Mouse (Mus musculus) bone marrow, adult 2 months (tissue): ENCODE measurements around the gene Islr.

ENCODE experiments used
- CTCF ChIP-seq: fragments of 200-500 bp; IDR thresholded peaks from 2 replicates; pipeline ENCODE4 v1.5.1; 2011; ENCODE audit warnings: low read length, control low read depth; ENCODE audit not compliant: control insufficient read depth, insufficient read depth
- POLR2A ChIP-seq: fragments of 200-500 bp; IDR thresholded peaks from 2 replicates; pipeline ENCODE4 v1.6.1; 2011; ENCODE audit warnings: low read depth, mild to moderate bottlenecking, control low read depth, low read length, borderline replicate concordance; ENCODE audit not compliant: control insufficient read depth

DNA sequence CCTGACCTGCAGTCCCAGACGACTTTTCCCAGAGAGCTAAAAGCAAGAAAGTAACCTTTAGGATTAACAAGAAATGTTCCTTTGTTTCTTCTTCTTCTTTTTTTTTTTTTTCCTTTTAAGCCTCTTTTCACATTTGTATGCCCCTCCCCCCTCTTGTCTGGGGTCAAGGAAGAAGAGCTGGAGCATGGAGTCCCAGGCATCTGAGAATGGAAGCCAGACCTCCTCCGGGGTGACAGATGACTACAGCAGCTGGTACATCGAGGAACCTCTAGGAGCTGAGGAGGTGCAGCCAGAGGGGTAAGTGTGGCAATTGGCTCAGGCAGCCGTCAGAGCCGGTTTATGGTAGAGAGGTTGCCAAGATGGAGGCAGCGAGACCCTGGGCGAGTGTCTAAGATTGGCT, 69.2 kb downstream of the Islr start:
- no peak for TF ChIP-seq CTCF
- TF ChIP-seq POLR2A = no peak
